ENCODE assay signal across 19 mouse cellular contexts in genomic region chr1:146211646-146212045, GRCm38 (mm10).
DNase-seq lines count a peak whose midpoint lies in the region; ATAC-seq lines count a peak whose summit lies in the region.
"Had no signal": no experiment of that assay in that cellular context is flagged by ENCODE, and none has a peak within 500 bp of the region (broad histone marks: within the 10 kb centered on the region; RNA-seq: fewer than 3 reads in every experiment).

No protein-coding gene starts in this region.

- no peaks in the 10 kb centered on the region for H3K36me3 ChIP-seq in hindbrain, embryonic 14.5 days (replicated peaks; ENCODE audit: control insufficient read depth, insufficient read depth)
- no peaks in the 10 kb centered on the region for H3K36me3 ChIP-seq in hindbrain, embryonic 12.5 days
- no peaks in the 10 kb centered on the region for H3K36me3 ChIP-seq in embryonic facial prominence, embryonic 14.5 days (ENCODE audit: control insufficient read depth, insufficient read depth, low read length)
- H3K36me3 ChIP-seq: G1E; heart, embryonic 10.5 days had no signal

- H3K4me2 ChIP-seq in hindbrain, embryonic 14.5 days (replicated peaks) = no peak overlapping the region
- H3K4me2 ChIP-seq in hindbrain, embryonic 12.5 days (replicated peaks) = no peak overlapping the region
- H3K4me2 ChIP-seq in embryonic facial prominence, embryonic 14.5 days (ENCODE audit: low read depth, low read length) = no peak overlapping the region
- H3K4me2 ChIP-seq: forebrain, embryonic 13.5 days had no signal

- no peak overlapping the region for H3K27ac ChIP-seq in hindbrain, embryonic 14.5 days
- H3K27ac ChIP-seq in hindbrain, embryonic 12.5 days = no peak overlapping the region
- no peak overlapping the region for H3K27ac ChIP-seq in embryonic facial prominence, embryonic 14.5 days (replicated peaks; ENCODE audit: low read depth, low read length)
- H3K27ac ChIP-seq: forebrain, embryonic 13.5 days; heart, embryonic 10.5 days; stomach, postnatal 0 days had no signal

- H3K27me3 ChIP-seq in hindbrain, embryonic 14.5 days (ENCODE audit: control insufficient read depth, insufficient read depth, low read length) = no peaks in the 10 kb centered on the region
- no peaks in the 10 kb centered on the region for H3K27me3 ChIP-seq in hindbrain, embryonic 12.5 days
- no peaks in the 10 kb centered on the region for H3K27me3 ChIP-seq in embryonic facial prominence, embryonic 14.5 days (replicated peaks; ENCODE audit: control insufficient read depth, insufficient read depth, low read length)
- H3K27me3 ChIP-seq: forebrain, embryonic 13.5 days; megakaryocyte, embryonic 14.5 days had no signal

- no peaks in the 10 kb centered on the region for H3K4me1 ChIP-seq in hindbrain, embryonic 14.5 days (replicated peaks; ENCODE audit: control insufficient read depth, insufficient read depth, low read length)
- no peaks in the 10 kb centered on the region for H3K4me1 ChIP-seq in hindbrain, embryonic 12.5 days
- H3K4me1 ChIP-seq in embryonic facial prominence, embryonic 14.5 days (ENCODE audit: control insufficient read depth, insufficient read depth, low read length) = no peaks in the 10 kb centered on the region
- H3K4me1 ChIP-seq: forebrain, embryonic 13.5 days; heart, embryonic 10.5 days; megakaryocyte, embryonic 14.5 days had no signal

- whole genome bisulfite sequencing in hindbrain, embryonic 14.5 days = 92% methylated on average over 1 of the region's 1 CpGs
- WGBS in hindbrain, embryonic 12.5 days = 88% methylated on average over 1 of the region's 1 CpGs
- WGBS in embryonic facial prominence, embryonic 14.5 days = 40% methylated on average over 1 of the region's 1 CpGs

- no peak overlapping the region for H3K4me3 ChIP-seq in hindbrain, embryonic 14.5 days (replicated peaks; ENCODE audit: low read length)
- no peak overlapping the region for H3K4me3 ChIP-seq in hindbrain, embryonic 12.5 days
- no peak overlapping the region for H3K4me3 ChIP-seq in embryonic facial prominence, embryonic 14.5 days (ENCODE audit: low read depth, low read length)
- H3K4me3 ChIP-seq: forebrain, embryonic 13.5 days; heart, embryonic 10.5 days; megakaryocyte, embryonic 14.5 days had no signal

- DNase-seq in cerebellum, adult 9-10 months = peak; percentile 13
- DNase-seq in cerebellum, adult 8-10 months = no peak
- peak; percentile 45 for DNase-seq in hindbrain, embryonic 14.5 days (ENCODE audit: low spot score)
- peak; percentile 77 for DNase-seq in 3T3-L1 (ENCODE audit: low read depth, low spot score)
- DNase-seq in embryonic facial prominence, embryonic 14.5 days (ENCODE audit: low spot score) = peak; percentile 93
- DNase-seq in frontal cortex, postnatal 36 days (ENCODE audit: low spot score in 2 of 2) = no peak
- no peak for DNase-seq in urinary bladder, postnatal 36 days (ENCODE audit: low spot score in 2 of 2)
- DNase-seq: heart, postnatal 10 days; liver, postnatal 0 days; lung, postnatal 14 days; right cerebral cortex, postnatal 4 days had no signal

- H3K9me3 ChIP-seq in hindbrain, embryonic 14.5 days (ENCODE audit: control insufficient read depth, low read length) = no peaks in the 10 kb centered on the region
- no peaks in the 10 kb centered on the region for H3K9me3 ChIP-seq in hindbrain, embryonic 12.5 days (replicated peaks)
- H3K9me3 ChIP-seq in embryonic facial prominence, embryonic 14.5 days (ENCODE audit: control insufficient read depth, low read length) = no peaks in the 10 kb centered on the region
- H3K9me3 ChIP-seq: forebrain, embryonic 13.5 days; G1E; heart, embryonic 10.5 days; megakaryocyte, embryonic 14.5 days had no signal

- H3K9ac ChIP-seq in hindbrain, embryonic 14.5 days = no peak overlapping the region
- no peak overlapping the region for H3K9ac ChIP-seq in hindbrain, embryonic 12.5 days
- H3K9ac ChIP-seq in embryonic facial prominence, embryonic 14.5 days (ENCODE audit: low read depth, low read length) = no peak overlapping the region
- H3K9ac ChIP-seq: forebrain, embryonic 13.5 days; liver, postnatal 0 days had no signal

- ATAC-seq in hindbrain, embryonic 14.5 days (ENCODE audit: low FRiP score) = no peak
- ATAC-seq in hindbrain, embryonic 12.5 days (ENCODE audit: low FRiP score) = no peak
- ATAC-seq in embryonic facial prominence, embryonic 14.5 days (ENCODE audit: low read depth) = no peak
- ATAC-seq: forebrain, embryonic 13.5 days; hindbrain, embryonic 16.5 days; intestine, postnatal 0 days; liver, postnatal 0 days had no signal

Comparison
In these comparisons a context has a peak if more than half of its experiments do, and no peak if none do; other contexts are left out.
1. DNase-seq: peak in cerebellum, adult 9-10 months (single experiment), hindbrain, embryonic 14.5 days (single experiment), 3T3-L1 (single experiment) and embryonic facial prominence, embryonic 14.5 days (single experiment); none in cerebellum, adult 8-10 months (single experiment), frontal cortex, postnatal 36 days (0 of 2) and urinary bladder, postnatal 36 days (0 of 2).